Mouse (Mus musculus): Measurements from ENCODE around the gene Tas2r144. TPM values are rescaled to one million over a fixed set of nuclear protein-coding genes. Genes with fewer than 3 reads are reported as not detected.

Gene Tas2r144
- polyA plus RNA-seq, 1 experiment from 2014 or later = not detected

- H3K27ac ChIP-seq (ENCODE audit: low read depth, low read length) = no peak overlapping the region
- H3K36me3 ChIP-seq (ENCODE audit: control insufficient read depth, insufficient read depth, low read length) = no peaks in the 10 kb centered on the region
- H3K9me3 ChIP-seq (replicated peaks; ENCODE audit: control insufficient read depth, low read length) = no peaks in the 10 kb centered on the region
- H3K9ac ChIP-seq (ENCODE audit: low read length) = no peak overlapping the region
- H3K4me1 ChIP-seq (ENCODE audit: control insufficient read depth, insufficient read depth, low read length) = no peaks in the 10 kb centered on the region
- no peak overlapping the region for H3K4me2 ChIP-seq (ENCODE audit: low read length)
- peak; percentile 63; the same call in 1 of the 2 replicates for ATAC-seq
- no peaks in the 10 kb centered on the region for H3K27me3 ChIP-seq (replicated peaks; ENCODE audit: control insufficient read depth, insufficient read depth, low read length)
- no peak overlapping the region for H3K4me3 ChIP-seq (ENCODE audit: low read depth, low read length)
- WGBS = 72% methylated on average over 3 of the region's 3 CpGs
- peak; percentile 64 for DNase-seq (ENCODE audit: low spot score)
Observed at GRCm38 (mm10) chr6:42231191-42231590, 16.1 kb downstream of the Tas2r144 start.

GRCm38 (mm10) chr6:42237276-42237805, 22.2 kb downstream of the Tas2r144 start:
- Histone ChIP-seq H3K4me2 (ENCODE audit: low read length) (no peak overlapping the region), H3K27me3 (replicated peaks; ENCODE audit: control insufficient read depth, insufficient read depth, low read length) (no peaks in the 10 kb centered on the region), H3K4me1 (ENCODE audit: control insufficient read depth, insufficient read depth, low read length) (no peaks in the 10 kb centered on the region), H3K27ac (ENCODE audit: low read depth, low read length) (no peak overlapping the region), H3K36me3 (ENCODE audit: control insufficient read depth, insufficient read depth, low read length) (no peaks in the 10 kb centered on the region), H3K4me3 (ENCODE audit: low read depth, low read length) (no peak overlapping the region), H3K9me3 (replicated peaks; ENCODE audit: control insufficient read depth, low read length) (no peaks in the 10 kb centered on the region), H3K9ac (ENCODE audit: low read length) (no peak overlapping the region)
- DNase-seq (ENCODE audit: low spot score) (peak; percentile 20), ATAC-seq (no peak)
- WGBS = 68% methylated on average over 6 of the region's 6 CpGs

GRCm38 (mm10) chr6:42241311-42242045, 26.4 kb downstream of the Tas2r144 start:
- DNase-seq (ENCODE audit: low spot score) = peak; percentile 67

GRCm38 (mm10) chr6:42245711-42246353, 30.7 kb downstream of the Tas2r144 start, which contains the start of gene Gstk1:
Gstk1 (plus strand) TSS chr6:42245935.
- no peak within 1 kb of the TSS for H3K27ac ChIP-seq (ENCODE audit: low read depth, low read length)
- peak; percentile 98 for ATAC-seq
- DNase-seq (ENCODE audit: low spot score) = peak; percentile 89
- peak within 1 kb of the TSS; percentile 31 for H3K4me3 ChIP-seq (ENCODE audit: low read depth, low read length)
- 4% methylated on average over 28 of the region's 28 CpGs for WGBS
- no peaks in the 10 kb centered on the region for H3K27me3 ChIP-seq (replicated peaks; ENCODE audit: control insufficient read depth, insufficient read depth, low read length)
- H3K4me2 ChIP-seq (ENCODE audit: low read length) = peak within 1 kb of the TSS; percentile 51
- peak within 1 kb of the TSS; percentile 43; the same call in 1 of the 2 replicates for H3K9ac ChIP-seq (ENCODE audit: low read length)
- no peaks in the 10 kb centered on the region for H3K9me3 ChIP-seq (replicated peaks; ENCODE audit: control insufficient read depth, low read length)
- H3K4me1 ChIP-seq (ENCODE audit: control insufficient read depth, insufficient read depth, low read length) = no peaks in the 10 kb centered on the region
- no peaks in the 10 kb centered on the region for H3K36me3 ChIP-seq (ENCODE audit: control insufficient read depth, insufficient read depth, low read length)

More at GRCm38 (mm10) chr6:42241311-42242045, 26.4 kb downstream of the Tas2r144 start:
- no peak for ATAC-seq
- Histone ChIP-seq H3K36me3 (ENCODE audit: control insufficient read depth, insufficient read depth, low read length) (no peaks in the 10 kb centered on the region), H3K4me2 (ENCODE audit: low read length) (no peak overlapping the region), H3K4me3 (ENCODE audit: low read depth, low read length) (no peak overlapping the region), H3K27ac (ENCODE audit: low read depth, low read length) (no peak overlapping the region), H3K27me3 (replicated peaks; ENCODE audit: control insufficient read depth, insufficient read depth, low read length) (no peaks in the 10 kb centered on the region), H3K9me3 (replicated peaks; ENCODE audit: control insufficient read depth, low read length) (no peaks in the 10 kb centered on the region), H3K9ac (ENCODE audit: low read length) (no peak overlapping the region), H3K4me1 (ENCODE audit: control insufficient read depth, insufficient read depth, low read length) (no peaks in the 10 kb centered on the region)
- WGBS = 77% methylated on average over 6 of the region's 6 CpGs

GRCm38 (mm10) chr6:42247173-42247572, 32.0 kb downstream of the Tas2r144 start:
- DNase-seq (ENCODE audit: low spot score) = no peak
- Histone ChIP-seq H3K27ac (ENCODE audit: low read depth, low read length) (no peak overlapping the region), H3K4me3 (ENCODE audit: low read depth, low read length) (no peak overlapping the region), H3K36me3 (ENCODE audit: control insufficient read depth, insufficient read depth, low read length) (no peaks in the 10 kb centered on the region), H3K27me3 (replicated peaks; ENCODE audit: control insufficient read depth, insufficient read depth, low read length) (no peaks in the 10 kb centered on the region), H3K9ac (ENCODE audit: low read length) (no peak overlapping the region), H3K4me1 (ENCODE audit: control insufficient read depth, insufficient read depth, low read length) (no peaks in the 10 kb centered on the region), H3K4me2 (ENCODE audit: low read length) (0 out of 2 replicates have a peak overlapping the region, but pooled peaks have one; percentile 8), H3K9me3 (replicated peaks; ENCODE audit: control insufficient read depth, low read length) (no peaks in the 10 kb centered on the region)
- ATAC-seq = no peak
- 12% methylated on average over 8 of the region's 8 CpGs for WGBS

- Histone ChIP-seq H3K36me3 (ENCODE audit: control insufficient read depth, insufficient read depth, low read length) (no peaks in the 10 kb centered on the region), H3K4me1 (ENCODE audit: control insufficient read depth, insufficient read depth, low read length) (no peaks in the 10 kb centered on the region), H3K27me3 (replicated peaks; ENCODE audit: control insufficient read depth, insufficient read depth, low read length) (no peaks in the 10 kb centered on the region), H3K4me2 (ENCODE audit: low read length) (no peak overlapping the region), H3K9ac (ENCODE audit: low read length) (no peak overlapping the region), H3K4me3 (ENCODE audit: low read depth, low read length) (no peak overlapping the region), H3K27ac (ENCODE audit: low read depth, low read length) (no peak overlapping the region), H3K9me3 (replicated peaks; ENCODE audit: control insufficient read depth, low read length) (no peaks in the 10 kb centered on the region)
- DNase-seq (ENCODE audit: low spot score) (peak; percentile 70), ATAC-seq (no peak)
- WGBS = 70% methylated on average over 1 of the region's 1 CpGs
Observed at GRCm38 (mm10) chr6:42247981-42248380, 32.9 kb downstream of the Tas2r144 start.

- no peak for DNase-seq (ENCODE audit: low spot score)
- Histone ChIP-seq H3K4me1 (ENCODE audit: control insufficient read depth, insufficient read depth, low read length) (no peaks in the 10 kb centered on the region), H3K27me3 (replicated peaks; ENCODE audit: control insufficient read depth, insufficient read depth, low read length) (no peaks in the 10 kb centered on the region), H3K4me3 (ENCODE audit: low read depth, low read length) (no peak overlapping the region), H3K27ac (ENCODE audit: low read depth, low read length) (no peak overlapping the region), H3K9ac (ENCODE audit: low read length) (no peak overlapping the region), H3K9me3 (replicated peaks; ENCODE audit: control insufficient read depth, low read length) (no peaks in the 10 kb centered on the region), H3K36me3 (ENCODE audit: control insufficient read depth, insufficient read depth, low read length) (no peaks in the 10 kb centered on the region), H3K4me2 (ENCODE audit: low read length) (no peak overlapping the region)
- 91% methylated on average over 4 of the region's 4 CpGs for WGBS
- no peak for ATAC-seq
Observed at GRCm38 (mm10) chr6:42251791-42252190, 36.7 kb downstream of the Tas2r144 start.

GRCm38 (mm10) chr6:42253103-42253502, 38.0 kb downstream of the Tas2r144 start:
- Histone ChIP-seq H3K9ac (ENCODE audit: low read length) (no peak overlapping the region), H3K36me3 (ENCODE audit: control insufficient read depth, insufficient read depth, low read length) (no peaks in the 10 kb centered on the region), H3K4me2 (ENCODE audit: low read length) (no peak overlapping the region), H3K4me1 (ENCODE audit: control insufficient read depth, insufficient read depth, low read length) (no peaks in the 10 kb centered on the region), H3K27me3 (replicated peaks; ENCODE audit: control insufficient read depth, insufficient read depth, low read length) (no peaks in the 10 kb centered on the region), H3K9me3 (replicated peaks; ENCODE audit: control insufficient read depth, low read length) (no peaks in the 10 kb centered on the region), H3K4me3 (ENCODE audit: low read depth, low read length) (no peak overlapping the region), H3K27ac (ENCODE audit: low read depth, low read length) (no peak overlapping the region)
- DNase-seq (ENCODE audit: low spot score) (peak; percentile 27), ATAC-seq (no peak)
- WGBS = 65% methylated on average over 2 of the region's 2 CpGs

Measured in forebrain, embryonic 14.5 days (tissue).